Mouse (Mus musculus) hindbrain, postnatal 0 days (tissue): Measurements from ENCODE around the gene Sulf2. TPM values are rescaled to one million over a fixed set of nuclear protein-coding genes. Genes with fewer than 3 reads are reported as not detected.
A peak's percentile ranks its signal among the peaks of the same experiment; 100 is the strongest.

Experiments used
- ATAC-seq: fragments of 200-750 bp; cut with Nextera tagmentation; 2 replicates; pipeline ENCODE4 v1.8.0; 2017; ENCODE audit warnings: mild to moderate bottlenecking, moderate TSS enrichment, moderate library complexity
- DNase-seq: peaks from one replicate; pipeline ENCODE4 v3.0.0-alpha.2; 2015; ENCODE audit warnings: low spot score
- H3K27ac ChIP-seq: fragments of 300-500 bp; sonication (generic); 2 replicates; pipeline ENCODE4 v1.5.1; 2014; ENCODE audit warnings: mild to moderate bottlenecking
- H3K27me3 ChIP-seq: fragments of 300-500 bp; sonication (generic); 2 replicates; pipeline ENCODE4 v1.6.1; 2014; ENCODE audit warnings: low read length, mixed read lengths; ENCODE audit not compliant: insufficient read depth
- H3K36me3 ChIP-seq: fragments of 300-500 bp; sonication (generic); 2 replicates; pipeline ENCODE4 v1.6.1; 2014; ENCODE audit warnings: low read length, mixed read lengths; ENCODE audit not compliant: insufficient read depth
- H3K4me1 ChIP-seq: fragments of 300-500 bp; sonication (generic); 2 replicates; pipeline ENCODE4 v1.6.1; 2014; ENCODE audit warnings: antibody characterized with exemption, low read length, mixed read lengths; ENCODE audit not compliant: insufficient read depth
- H3K4me2 ChIP-seq: fragments of 300-500 bp; sonication (generic); 2 replicates; pipeline ENCODE4 v1.6.1; 2014; ENCODE audit warnings: low read depth, mild to moderate bottlenecking, low read length, moderate library complexity, mixed read lengths
- H3K4me3 ChIP-seq: fragments of 300-500 bp; sonication (generic); 2 replicates; pipeline ENCODE4 v1.5.1; 2014; ENCODE audit warnings: low read length
- H3K9ac ChIP-seq: fragments of 300-500 bp; sonication (generic); replicated peaks from 2 replicates; pipeline ENCODE4 v1.6.1; 2014; ENCODE audit warnings: mild to moderate bottlenecking, low read length, moderate library complexity, mixed read lengths
- H3K9me3 ChIP-seq: fragments of 300-500 bp; sonication (generic); 2 replicates; pipeline ENCODE4 v1.6.1; 2016; ENCODE audit warnings: low read length, mixed read lengths
- CTCF ChIP-seq: IDR thresholded peaks from 2 replicates; pipeline ENCODE4 v1.5.1; 2016; ENCODE audit warnings: antibody characterized with exemption, control low read depth, low read depth
- WGBS: fragments of 180-500 bp; shearing (Covaris S2); extraction: QIAGEN DNeasy Blood & Tissue Kit; methylation state at CpG from one replicate; pipeline ENCODE4 v1.1.7; 2014; 5-methylcytosine and 5-hydroxymethylcytosine counted together
- polyA plus RNA-seq: library from polyadenylated mRNA; unstranded; fragments of >200 nt; fragmentation: Nextera tagmentation; extraction: Ambion mirVana; gene quantifications from 2 replicates; pipeline ENCODE4 v1.2.1, GENCODE M21; 2015
- total RNA-seq: library from RNA; depleted of rRNA; stranded (reverse); fragments of >200 nt; gene quantifications from 2 replicates; pipeline ENCODE4 v1.2.3, GENCODE M21; 2014

Sulf2 gene
- total and polyA plus RNA-seq, 2 experiments from 2014 or later, result 81.6 to 111 TPM

GRCm38 (mm10) chr2:166137467-166137866 is 18.0 kb downstream of the Sulf2 start:
- ATAC-seq (no peak), DNase-seq (no peak)
- no peaks in the 10 kb centered on the region for H3K27me3 ChIP-seq
- peaks cover 12% of the 10 kb centered on the region; the same call in 1 of the 2 replicates for H3K4me1 ChIP-seq
- TF ChIP-seq CTCF, result no peak
- no peak overlapping the region for H3K4me2 ChIP-seq
- H3K36me3 ChIP-seq, result no peaks in the 10 kb centered on the region
- no peak overlapping the region for H3K27ac ChIP-seq
- no peak overlapping the region for H3K4me3 ChIP-seq
- WGBS, result 89% methylated on average over 4 of the region's 4 CpGs
- no peak overlapping the region for H3K9ac ChIP-seq
- no peaks in the 10 kb centered on the region for H3K9me3 ChIP-seq

- Histone ChIP-seq H3K4me3 (no peak overlapping the region), H3K36me3 (no peaks in the 10 kb centered on the region), H3K9me3 (no peaks in the 10 kb centered on the region), H3K27me3 (no peaks in the 10 kb centered on the region), H3K4me1 (peaks cover 11% of the 10 kb centered on the region; the same call in 1 of the 2 replicates), H3K9ac (no peak overlapping the region), H3K27ac (peak overlapping the region; percentile 45; the same call in 1 of the 2 replicates), H3K4me2 (no peak overlapping the region)
- DNase-seq (peak; percentile 64), ATAC-seq (peak; percentile 67)
- no peak for TF ChIP-seq CTCF
- WGBS, result 27% methylated on average over 16 of the region's 16 CpGs
These were observed 19.6 kb downstream of the Sulf2 start for GRCm38 (mm10) chr2:166135711-166136485.

DNA sequence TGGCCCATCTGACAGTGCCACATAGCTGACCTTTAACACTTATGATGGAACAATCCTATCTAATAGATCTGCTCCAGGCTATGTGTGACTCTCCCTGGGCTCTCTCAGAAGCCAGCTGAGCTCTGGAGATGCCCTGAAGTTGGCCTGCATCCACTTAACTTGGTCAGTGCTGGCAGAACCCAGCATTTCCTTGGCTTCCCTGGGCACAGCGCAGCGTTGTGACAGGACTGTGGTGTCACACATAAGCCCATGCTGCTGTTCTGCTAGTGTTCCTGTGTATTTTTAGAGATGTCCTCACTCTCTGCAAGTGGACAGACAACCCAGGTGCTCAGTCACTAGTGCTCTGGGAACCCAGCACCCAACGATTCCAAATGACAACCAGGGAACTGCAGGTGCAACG is 26.7 kb downstream of the Sulf2 start:
- Histone ChIP-seq H3K36me3 (no peaks in the 10 kb centered on the region), H3K4me3 (no peak overlapping the region), H3K4me1 (no peaks in the 10 kb centered on the region), H3K27me3 (no peaks in the 10 kb centered on the region), H3K4me2 (no peak overlapping the region), H3K9ac (no peak overlapping the region), H3K9me3 (no peaks in the 10 kb centered on the region), H3K27ac (no peak overlapping the region)
- ATAC-seq (no peak), DNase-seq (no peak)
- no peak for TF ChIP-seq CTCF
- 92% methylated on average over 4 of the region's 4 CpGs for WGBS

DNA sequence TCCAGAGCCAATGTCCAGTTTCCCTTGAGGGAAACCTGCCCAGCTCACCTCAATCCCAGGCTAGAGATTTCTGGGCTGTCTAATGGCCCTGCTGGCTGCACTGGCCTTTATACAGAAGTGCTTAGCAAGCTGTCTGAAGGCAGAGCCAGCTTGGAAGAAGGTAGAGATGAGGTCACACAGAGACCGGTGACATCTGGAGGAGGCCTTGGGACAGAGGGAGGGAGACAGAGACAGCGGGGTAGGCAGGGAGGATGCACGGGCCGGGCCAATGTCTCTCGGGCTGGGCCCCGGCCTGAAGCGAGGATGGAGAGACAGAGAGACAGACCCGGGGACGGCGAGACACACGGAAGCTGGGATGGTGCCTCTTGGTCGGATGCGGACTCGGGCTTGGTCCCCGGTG is 27.4 kb downstream of the Sulf2 start:
- Histone ChIP-seq H3K4me2 (no peak overlapping the region), H3K36me3 (no peaks in the 10 kb centered on the region), H3K9ac (no peak overlapping the region), H3K9me3 (no peaks in the 10 kb centered on the region), H3K27ac (no peak overlapping the region), H3K4me1 (no peaks in the 10 kb centered on the region), H3K27me3 (no peaks in the 10 kb centered on the region), H3K4me3 (no peak overlapping the region)
- no peak for TF ChIP-seq CTCF
- 91% methylated on average over 15 of the region's 15 CpGs for WGBS
- ATAC-seq (no peak), DNase-seq (no peak)

- 72% methylated on average over 11 of the region's 11 CpGs for WGBS
- Histone ChIP-seq H3K4me1 (no peaks in the 10 kb centered on the region), H3K27me3 (no peaks in the 10 kb centered on the region), H3K9ac (no peak overlapping the region), H3K4me2 (no peak overlapping the region), H3K27ac (no peak overlapping the region), H3K4me3 (no peak overlapping the region), H3K9me3 (no peaks in the 10 kb centered on the region), H3K36me3 (no peaks in the 10 kb centered on the region)
- no peak for TF ChIP-seq CTCF
- no peak for DNase-seq
- no peak for ATAC-seq
These were observed 29.1 kb downstream of the Sulf2 start for GRCm38 (mm10) chr2:166126343-166126742.

GRCm38 (mm10) chr2:166125492-166126252 is 29.8 kb downstream of the Sulf2 start:
- Histone ChIP-seq H3K4me2 (no peak overlapping the region), H3K27ac (no peak overlapping the region), H3K27me3 (no peaks in the 10 kb centered on the region), H3K4me3 (no peak overlapping the region), H3K9ac (no peak overlapping the region), H3K36me3 (no peaks in the 10 kb centered on the region), H3K4me1 (no peaks in the 10 kb centered on the region), H3K9me3 (no peaks in the 10 kb centered on the region)
- no peak for TF ChIP-seq CTCF
- no peak for ATAC-seq
- WGBS, result 67% methylated on average over 13 of the region's 13 CpGs
- DNase-seq, result no peak

GRCm38 (mm10) chr2:166125033-166125432 is 30.4 kb downstream of the Sulf2 start:
- 50% methylated on average over 1 of the region's 2 CpGs for WGBS
- Histone ChIP-seq H3K4me2 (no peak overlapping the region), H3K36me3 (no peaks in the 10 kb centered on the region), H3K9ac (no peak overlapping the region), H3K4me3 (no peak overlapping the region), H3K27me3 (no peaks in the 10 kb centered on the region), H3K9me3 (no peaks in the 10 kb centered on the region), H3K4me1 (no peaks in the 10 kb centered on the region), H3K27ac (no peak overlapping the region)
- TF ChIP-seq CTCF, result no peak
- peak; percentile 32; the same call in 1 of the 2 replicates for ATAC-seq
- no peak for DNase-seq
